Mouse (Mus musculus) left cerebral cortex, adult 2 months (tissue): ENCODE results near the gene Ajap1. TPM values are rescaled to one million over a fixed set of nuclear protein-coding genes. Genes with fewer than 3 reads are reported as not detected.

Experiments used
- DNase-seq, 2 experiments: peaks; one replicate each; pipeline ENCODE4 v3.0.0; 2021 to 2022; ENCODE audit warnings: low spot score in 2 of 2, mixed read lengths in 1 of 2; ENCODE audit errors: extremely low spot score in 1 of 2
- H3K27ac ChIP-seq: fragments of 200-600 bp; 2 replicates; pipeline ENCODE4 v1.8.1; 2022
- H3K4me3 ChIP-seq: fragments of 200-600 bp; 2 replicates; pipeline ENCODE4 v1.8.1; 2022
- CTCF ChIP-seq: fragments of 200-600 bp; IDR thresholded peaks from 2 replicates; pipeline ENCODE4 v1.8.1; 2022; ENCODE audit warnings: antibody characterized with exemption, mild to moderate bottlenecking, moderate library complexity
- intact Hi-C: fragments of 180-260 bp; cut with DNase I; formaldehyde crosslinking; loops from one replicate; pipeline ENCODE4 v1.15.1; 2025
- total RNA-seq, 2 experiments: library from RNA; stranded (reverse); gene quantifications; 2 replicates each; pipeline ENCODE4 v1.2.3; 2021

Gene Ajap1
- total RNA-seq, 2 experiments from 2014 or later: 54.5 to 58.6 TPM

GRCm38 (mm10) chr4:153387478-153387877 is 95.1 kb downstream of the Ajap1 start:
- DNase-seq: no peak
- TF ChIP-seq CTCF: no peak
- intact Hi-C loops: loop anchor here (10.0 kb wide), 1 partner anchor 763 kb away; no protein-coding TSS in a partner anchor

GRCm38 (mm10) chr4:153381433-153381832 is 101.2 kb downstream of the Ajap1 start:
- Histone ChIP-seq H3K27ac (no peak overlapping the region), H3K4me3 (no peak overlapping the region)
- TF ChIP-seq CTCF: no peak
- intact Hi-C loops: loop anchor here (10.0 kb wide), 1 partner anchor 757 kb away; no protein-coding TSS in a partner anchor
- no peak for DNase-seq

More at GRCm38 (mm10) chr4:153387478-153387877, 95.1 kb downstream of the Ajap1 start:
- no peak overlapping the region for H3K4me3 ChIP-seq
- no peak overlapping the region for H3K27ac ChIP-seq

GRCm38 (mm10) chr4:153380885-153381284 is 101.7 kb downstream of the Ajap1 start:
- H3K4me3 ChIP-seq: no peak overlapping the region
- intact Hi-C loops: loop anchor here (10.0 kb wide), 1 partner anchor 756 kb away; no protein-coding TSS in a partner anchor
- TF ChIP-seq CTCF: no peak
- H3K27ac ChIP-seq: no peak overlapping the region
- no peak for DNase-seq

GRCm38 (mm10) chr4:153377981-153378380 is 104.6 kb downstream of the Ajap1 start:
- intact Hi-C loops: loop anchor here (1.0 to 10.0 kb wide), 3 partner anchors 201 to 647 kb away; no protein-coding TSS in a partner anchor
- peak; percentile 67 for TF ChIP-seq CTCF

GRCm38 (mm10) chr4:153374233-153374632 is 108.4 kb downstream of the Ajap1 start:
- intact Hi-C loops: loop anchor here (2.0 to 10.0 kb wide), 2 partner anchors 107 to 469 kb away; no protein-coding TSS in a partner anchor
- DNase-seq: no peak
- H3K4me3 ChIP-seq: no peak overlapping the region
- no peak for TF ChIP-seq CTCF
- H3K27ac ChIP-seq: no peak overlapping the region; the same call in 1 of the 2 replicates

More at GRCm38 (mm10) chr4:153377981-153378380, 104.6 kb downstream of the Ajap1 start:
- Histone ChIP-seq H3K4me3 (no peak overlapping the region), H3K27ac (no peak overlapping the region)
- DNase-seq: peak; percentile 43 to 54

GRCm38 (mm10) chr4:153373125-153373524 is 109.5 kb downstream of the Ajap1 start:
- DNase-seq: peak in 1 of 2 experiments; percentile 56
- Histone ChIP-seq H3K4me3 (no peak overlapping the region), H3K27ac (no peak overlapping the region)
- TF ChIP-seq CTCF: no peak
- intact Hi-C loops: loop anchor here (10.0 kb wide), 1 partner anchor 468 kb away; no protein-coding TSS in a partner anchor

GRCm38 (mm10) chr4:153368620-153369159 is 113.9 kb downstream of the Ajap1 start:
- no peak for TF ChIP-seq CTCF
- Histone ChIP-seq H3K27ac (no peak overlapping the region), H3K4me3 (no peak overlapping the region)
- no peak for DNase-seq
- intact Hi-C loops: no loop called here

- no peak overlapping the region for H3K4me3 ChIP-seq
- no peak overlapping the region for H3K27ac ChIP-seq
- TF ChIP-seq CTCF: no peak
- DNase-seq: no peak
- intact Hi-C loops: no loop called here
These were observed 121.6 kb downstream of the Ajap1 start for GRCm38 (mm10) chr4:153360868-153361545.

GRCm38 (mm10) chr4:153358243-153358550 is 124.4 kb downstream of the Ajap1 start:
- H3K4me3 ChIP-seq: no peak overlapping the region
- no peak for TF ChIP-seq CTCF
- intact Hi-C loops: no loop called here
- no peak overlapping the region for H3K27ac ChIP-seq
- DNase-seq: no peak

GRCm38 (mm10) chr4:153357539-153358242 is 124.9 kb downstream of the Ajap1 start:
- intact Hi-C loops: no loop called here
- DNase-seq: no peak
- TF ChIP-seq CTCF: no peak
- H3K4me3 ChIP-seq: no peak overlapping the region
- H3K27ac ChIP-seq: no peak overlapping the region

GRCm38 (mm10) chr4:153356236-153356635 is 126.4 kb downstream of the Ajap1 start:
- intact Hi-C loops: no loop called here
- Histone ChIP-seq H3K4me3 (no peak overlapping the region), H3K27ac (no peak overlapping the region)
- no peak for TF ChIP-seq CTCF
- DNase-seq: no peak

- no peak for DNase-seq
- TF ChIP-seq CTCF: no peak
- H3K27ac ChIP-seq: no peak overlapping the region
- intact Hi-C loops: no loop called here
- H3K4me3 ChIP-seq: no peak overlapping the region
These were observed 137.6 kb downstream of the Ajap1 start for GRCm38 (mm10) chr4:153344999-153345398.
